Mouse (Mus musculus): ENCODE measurements around the gene Ttc19. TPM values are rescaled to one million over a fixed set of nuclear protein-coding genes. Genes with fewer than 3 reads are reported as not detected.

Gene Ttc19
- 16.7 and 21.0 TPM in 2 replicates for polyA plus RNA-seq (2014; fragmentation: Nextera tagmentation; extraction: Ambion mirVana)

DNA sequence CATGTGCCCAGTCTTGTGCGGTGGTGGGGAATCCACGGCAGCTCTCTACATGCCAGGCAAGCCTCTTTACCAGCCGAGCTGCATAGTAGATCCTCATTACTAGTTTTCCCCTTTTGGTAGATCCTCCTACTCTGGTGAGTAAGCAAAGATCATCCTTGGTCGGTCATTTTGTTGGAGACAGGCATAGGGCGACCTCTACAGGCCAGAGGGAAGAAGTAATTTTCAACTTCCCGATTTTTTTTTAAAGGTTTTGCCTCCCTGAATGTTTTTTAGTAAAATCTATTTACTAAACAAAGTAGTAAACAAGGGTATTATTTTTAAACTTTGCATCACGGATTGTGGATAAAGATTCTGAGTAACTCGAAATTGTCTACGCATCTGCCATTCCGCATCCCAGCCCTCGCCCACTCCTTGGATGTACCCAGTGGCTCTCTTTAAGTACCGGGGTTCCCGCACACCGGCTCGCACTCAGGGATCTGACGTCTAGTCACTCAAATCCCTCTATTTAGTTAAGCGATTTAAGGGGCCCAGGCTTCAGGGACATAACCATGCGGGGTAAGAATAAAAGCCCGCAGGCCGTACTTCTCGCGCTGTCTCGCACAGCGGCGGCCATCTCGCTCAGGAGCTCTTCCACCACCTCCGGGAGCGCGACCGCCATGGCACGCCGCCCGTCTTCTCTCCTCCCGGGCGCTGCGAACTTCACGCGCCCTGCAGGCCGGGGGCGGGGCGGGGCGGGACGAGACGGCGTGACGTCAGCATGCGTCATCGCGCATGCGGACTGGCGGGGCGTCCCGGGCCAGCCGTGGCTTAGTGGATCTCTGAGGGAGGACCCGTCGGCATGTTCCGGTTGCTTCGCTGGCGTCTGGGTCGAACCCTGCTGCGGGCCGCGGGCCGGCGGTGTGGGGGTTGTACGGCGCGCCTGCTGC lies at the start of gene Ttc19, which contains the start of gene Zswim7:
Gene Ttc19 (plus strand): TSS at position 799 of the 926 bp plus-strand sequence.
Gene Zswim7 (minus strand): TSS at position 701 of the 926 bp plus-strand sequence.
- under 1% methylated on average over 46 of the region's 68 CpGs for WGBS
- Histone ChIP-seq H3K4me1 (replicated peaks; ENCODE audit: control insufficient read depth, insufficient read depth, low read length) (no peaks in the 10 kb centered on the region; the same call in 1 of the 2 replicates), H3K4me3 (ENCODE audit: low read depth, low read length) (peak within 1 kb of the TSS; percentile 77), H3K9me3 (ENCODE audit: control insufficient read depth, low read length) (no peaks in the 10 kb centered on the region), H3K9ac (ENCODE audit: low read depth, low read length) (peak within 1 kb of the TSS; percentile 89), H3K4me2 (replicated peaks; ENCODE audit: low read depth, low read length) (peak within 1 kb of the TSS; percentile 72), H3K27me3 (ENCODE audit: control insufficient read depth, insufficient read depth, low read length) (no peaks in the 10 kb centered on the region), H3K27ac (ENCODE audit: low read depth, low read length) (peak within 1 kb of the TSS; percentile 77), H3K36me3 (ENCODE audit: control insufficient read depth, insufficient read depth, low read length) (no peaks in the 10 kb centered on the region)
- peak; percentile 95 for ATAC-seq (ENCODE audit: low FRiP score)
- peak; percentile 96 for DNase-seq (ENCODE audit: low spot score)

DNA sequence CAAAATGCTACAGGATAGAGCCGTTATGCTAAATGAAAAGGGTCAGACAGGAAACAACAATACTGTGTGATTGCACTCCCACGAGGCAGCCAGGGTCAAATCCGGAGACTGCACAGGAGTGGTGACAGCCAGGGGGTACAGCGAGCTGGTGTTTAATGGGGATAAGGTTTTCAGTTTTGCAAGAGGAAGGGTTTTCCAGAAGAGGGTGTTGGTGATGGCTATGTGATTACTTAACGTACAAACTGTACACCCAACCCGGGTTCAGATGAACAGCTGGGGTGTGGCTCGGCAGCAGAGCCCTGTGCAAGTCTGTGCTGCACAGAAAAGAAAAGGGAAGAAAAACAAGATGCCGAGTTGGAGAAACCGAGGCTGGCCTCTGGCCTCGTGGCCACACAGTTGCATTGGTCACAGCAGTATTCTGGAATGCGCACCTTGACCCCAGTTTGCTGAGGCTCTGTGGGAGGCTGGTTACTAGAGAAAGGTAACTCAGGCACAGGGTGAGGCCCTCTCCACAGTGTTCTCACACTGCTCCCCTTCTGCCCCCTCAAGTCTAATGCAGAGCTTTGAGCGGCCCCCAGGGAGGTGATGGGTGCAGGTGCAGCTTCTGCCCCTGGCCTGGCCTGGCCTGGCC lies 40.5 kb upstream of the Ttc19 start:
- H3K36me3 ChIP-seq (ENCODE audit: control insufficient read depth, insufficient read depth, low read length), result no peaks in the 10 kb centered on the region
- 80% methylated on average over 12 of the region's 12 CpGs for WGBS
- no peaks in the 10 kb centered on the region for H3K27me3 ChIP-seq (ENCODE audit: control insufficient read depth, insufficient read depth, low read length)
- no peak overlapping the region for H3K9ac ChIP-seq (ENCODE audit: low read depth, low read length)
- no peak overlapping the region for H3K4me3 ChIP-seq (ENCODE audit: low read depth, low read length)
- ATAC-seq (ENCODE audit: low FRiP score) (no peak), DNase-seq (ENCODE audit: low spot score) (no peak)
- H3K9me3 ChIP-seq (ENCODE audit: control insufficient read depth, low read length), result no peaks in the 10 kb centered on the region
- H3K4me2 ChIP-seq (replicated peaks; ENCODE audit: low read depth, low read length), result no peak overlapping the region
- no peak overlapping the region for H3K27ac ChIP-seq (ENCODE audit: low read depth, low read length)
- H3K4me1 ChIP-seq (replicated peaks; ENCODE audit: control insufficient read depth, insufficient read depth, low read length), result no peaks in the 10 kb centered on the region

DNA sequence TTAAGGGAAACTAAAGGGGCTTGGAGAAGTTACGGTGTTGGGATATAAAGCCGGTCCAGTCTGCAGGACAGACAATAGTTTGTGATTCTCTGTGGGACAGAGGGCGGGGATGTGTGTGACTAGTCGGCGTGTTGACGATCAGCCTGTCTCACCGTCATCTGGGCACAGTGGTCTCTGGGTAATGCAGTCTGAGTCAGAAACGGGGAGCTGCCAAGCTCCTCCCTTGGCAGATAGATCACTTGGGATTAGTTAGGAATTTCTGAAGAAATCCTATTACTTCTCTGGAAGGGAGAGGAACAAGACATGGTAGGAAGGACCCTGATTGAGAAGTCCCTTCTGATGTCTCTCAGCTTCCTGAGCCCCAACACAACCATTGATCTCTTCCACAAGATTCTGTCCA lies 37.4 kb upstream of the Ttc19 start:
- Histone ChIP-seq H3K4me3 (ENCODE audit: low read depth, low read length) (no peak overlapping the region), H3K36me3 (ENCODE audit: control insufficient read depth, insufficient read depth, low read length) (no peaks in the 10 kb centered on the region), H3K27me3 (ENCODE audit: control insufficient read depth, insufficient read depth, low read length) (peaks cover 5% of the 10 kb centered on the region), H3K4me2 (replicated peaks; ENCODE audit: low read depth, low read length) (no peak overlapping the region), H3K9me3 (ENCODE audit: control insufficient read depth, low read length) (no peaks in the 10 kb centered on the region), H3K9ac (ENCODE audit: low read depth, low read length) (no peak overlapping the region), H3K27ac (ENCODE audit: low read depth, low read length) (no peak overlapping the region), H3K4me1 (replicated peaks; ENCODE audit: control insufficient read depth, insufficient read depth, low read length) (no peaks in the 10 kb centered on the region; the same call in 1 of the 2 replicates)
- ATAC-seq (ENCODE audit: low FRiP score), result no peak
- 91% methylated on average over 8 of the region's 8 CpGs for whole genome bisulfite sequencing
- DNase-seq (ENCODE audit: low spot score), result no peak

DNA sequence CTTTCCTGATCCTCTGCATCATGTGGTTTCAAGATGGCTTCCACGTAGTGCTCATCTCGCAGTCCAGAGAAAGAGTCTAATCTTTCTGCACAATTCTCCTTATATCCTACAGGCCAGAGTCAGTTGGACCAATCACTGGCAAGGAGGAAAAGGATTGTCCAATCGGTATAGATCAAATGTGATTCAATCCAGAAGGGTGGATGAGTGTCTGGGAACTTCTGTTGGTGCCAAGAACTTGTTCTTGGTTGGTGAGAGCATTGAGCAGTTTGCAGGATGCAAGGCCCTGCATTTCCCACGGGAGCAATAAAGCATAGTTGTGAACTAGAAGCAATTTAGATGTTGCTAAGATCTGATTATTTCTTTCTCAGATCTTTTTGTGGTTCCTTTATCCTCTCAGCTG lies 36.8 kb upstream of the Ttc19 start:
- H3K27ac ChIP-seq (ENCODE audit: low read depth, low read length), result no peak overlapping the region
- H3K9me3 ChIP-seq (ENCODE audit: control insufficient read depth, low read length), result no peaks in the 10 kb centered on the region
- 93% methylated on average over 4 of the region's 4 CpGs for WGBS
- no peaks in the 10 kb centered on the region for H3K36me3 ChIP-seq (ENCODE audit: control insufficient read depth, insufficient read depth, low read length)
- no peak overlapping the region for H3K4me2 ChIP-seq (replicated peaks; ENCODE audit: low read depth, low read length)
- ATAC-seq (ENCODE audit: low FRiP score) (no peak), DNase-seq (ENCODE audit: low spot score) (no peak)
- no peak overlapping the region for H3K9ac ChIP-seq (ENCODE audit: low read depth, low read length)
- peaks cover 5% of the 10 kb centered on the region for H3K27me3 ChIP-seq (ENCODE audit: control insufficient read depth, insufficient read depth, low read length)
- H3K4me1 ChIP-seq (replicated peaks; ENCODE audit: control insufficient read depth, insufficient read depth, low read length), result peaks cover under 1% of the 10 kb centered on the region; the same call in 1 of the 2 replicates
- no peak overlapping the region for H3K4me3 ChIP-seq (ENCODE audit: low read depth, low read length)

DNA sequence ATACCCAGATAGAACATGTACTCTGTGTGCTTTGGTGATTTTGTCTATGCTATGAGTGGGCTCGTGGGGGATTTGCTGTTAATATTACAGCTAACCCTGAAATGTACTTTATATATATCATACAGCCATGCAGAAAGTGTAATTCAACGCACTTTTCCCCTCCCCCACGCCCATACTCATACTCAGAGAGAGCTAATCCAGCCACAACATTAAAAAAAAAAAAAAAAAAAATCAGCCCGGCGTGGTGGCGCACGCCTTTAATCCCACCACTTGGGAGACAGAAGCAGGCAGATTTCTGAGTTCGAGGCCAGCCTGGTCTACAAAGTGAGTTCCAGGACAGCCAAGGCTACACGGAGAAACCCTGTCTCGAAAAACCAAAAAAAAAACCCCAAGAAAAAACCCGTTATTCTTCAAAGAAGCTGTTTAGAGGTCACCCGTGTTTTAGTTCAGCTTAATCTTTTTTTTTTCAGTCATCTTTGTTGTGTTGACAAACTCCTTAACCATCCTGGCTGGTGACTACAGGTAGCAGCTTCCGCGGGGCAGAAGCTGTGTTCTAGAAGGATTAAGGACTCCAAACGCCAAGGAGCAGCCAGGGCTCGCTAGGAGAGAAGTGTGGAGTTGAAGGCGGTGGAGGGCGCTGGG lies 33.4 kb upstream of the Ttc19 start:
- Histone ChIP-seq H3K4me2 (replicated peaks; ENCODE audit: low read depth, low read length) (peak overlapping the region; percentile 100), H3K9me3 (ENCODE audit: control insufficient read depth, low read length) (no peaks in the 10 kb centered on the region), H3K4me1 (replicated peaks; ENCODE audit: control insufficient read depth, insufficient read depth, low read length) (peaks cover 8% of the 10 kb centered on the region; the same call in 1 of the 2 replicates), H3K27me3 (ENCODE audit: control insufficient read depth, insufficient read depth, low read length) (peaks cover 22% of the 10 kb centered on the region), H3K27ac (ENCODE audit: low read depth, low read length) (no peak overlapping the region), H3K9ac (ENCODE audit: low read depth, low read length) (peak overlapping the region; percentile 50; the same call in 1 of the 2 replicates), H3K4me3 (ENCODE audit: low read depth, low read length) (peak overlapping the region; percentile 60), H3K36me3 (ENCODE audit: control insufficient read depth, insufficient read depth, low read length) (no peaks in the 10 kb centered on the region)
- ATAC-seq (ENCODE audit: low FRiP score) (no peak), DNase-seq (ENCODE audit: low spot score) (no peak)
- 44% methylated on average over 18 of the region's 18 CpGs for WGBS

DNA sequence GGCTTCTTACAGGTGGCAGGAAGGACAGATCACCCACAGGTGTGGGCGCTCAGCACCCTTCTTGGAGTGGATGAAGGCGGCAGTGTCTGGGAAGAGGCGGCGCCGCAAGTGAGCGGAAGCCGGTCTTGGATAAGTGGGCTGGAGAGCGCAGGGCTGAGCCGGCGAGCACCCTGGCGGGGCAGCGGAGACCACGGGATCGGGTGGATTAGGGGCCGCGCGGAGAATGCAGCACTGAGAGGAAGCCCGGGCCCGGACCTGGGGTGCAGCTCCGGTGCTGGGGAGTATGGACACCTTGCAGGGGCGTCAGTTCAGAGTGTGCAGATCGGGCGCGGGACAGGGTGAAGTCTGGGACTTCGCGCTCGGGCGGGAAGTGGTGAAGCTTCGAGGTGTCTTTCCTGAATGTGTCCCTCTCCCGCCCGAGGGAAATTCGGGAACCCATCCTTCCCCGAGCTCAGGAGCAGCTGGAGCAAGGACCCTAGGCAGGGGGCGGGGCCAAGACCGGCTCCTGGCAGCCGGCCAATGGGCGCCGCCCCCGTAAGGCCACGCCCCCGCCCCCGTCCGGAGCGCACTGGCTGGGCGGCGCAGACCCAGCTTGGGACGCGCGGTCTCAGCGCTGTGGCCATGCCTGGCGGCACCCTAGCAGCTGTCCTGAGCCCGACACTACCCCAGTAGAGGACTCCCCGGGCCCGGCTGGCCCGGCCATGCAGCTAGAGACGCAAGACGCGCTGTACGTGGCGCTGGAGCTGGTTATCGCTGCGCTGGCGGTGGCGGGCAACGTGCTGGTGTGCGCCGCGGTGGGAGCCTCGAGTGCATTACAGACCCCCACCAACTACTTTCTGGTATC lies 32.6 kb upstream of the Ttc19 start, which contains the start of gene Adora2b:
Gene Adora2b (plus strand): TSS at position 584 of the 844 bp plus-strand sequence.
- H3K27ac ChIP-seq (ENCODE audit: low read depth, low read length), result no peak within 1 kb of the TSS

DNA sequence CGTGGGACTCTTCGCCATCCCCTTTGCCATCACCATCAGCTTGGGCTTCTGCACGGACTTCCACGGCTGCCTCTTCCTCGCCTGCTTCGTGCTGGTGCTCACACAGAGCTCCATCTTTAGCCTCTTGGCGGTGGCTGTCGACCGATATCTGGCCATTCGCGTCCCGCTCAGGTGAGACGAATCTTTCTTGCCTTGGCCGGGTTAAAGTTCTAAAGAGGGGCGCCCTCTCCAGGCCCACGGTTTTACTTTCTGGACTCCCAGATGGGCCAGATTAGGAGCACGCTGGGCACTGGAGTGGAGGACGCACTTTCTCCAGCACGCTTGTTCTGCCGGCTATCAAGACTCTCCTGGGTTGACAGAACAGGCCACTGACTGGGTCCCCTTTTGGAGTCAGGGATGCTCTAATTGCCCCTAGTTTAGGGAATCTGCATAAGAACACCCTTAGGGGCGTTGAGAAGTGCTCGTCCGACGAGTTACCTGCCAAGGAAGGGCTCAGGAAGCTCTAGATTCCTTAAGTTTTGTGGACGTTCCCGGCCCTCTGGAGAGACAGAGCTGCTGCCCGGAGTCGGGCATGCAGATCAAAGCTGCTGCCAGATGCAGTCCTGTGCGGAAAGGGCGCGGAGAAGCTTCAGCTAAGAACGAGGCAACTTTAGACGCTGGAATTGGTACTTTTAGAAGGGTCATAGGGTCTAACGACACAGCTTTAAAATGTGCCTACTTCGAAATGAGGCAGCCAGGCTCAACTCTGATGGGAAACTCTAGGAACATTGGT lies 31.8 kb upstream of the Ttc19 start:
- ATAC-seq (ENCODE audit: low FRiP score), result peak; percentile 8; the same call in 1 of the 2 replicates
- DNase-seq (ENCODE audit: low spot score), result no peak
- 3% methylated on average over 35 of the region's 35 CpGs for WGBS
- H3K9me3 ChIP-seq (ENCODE audit: control insufficient read depth, low read length), result no peaks in the 10 kb centered on the region
- no peak overlapping the region for H3K27ac ChIP-seq (ENCODE audit: low read depth, low read length)
- H3K9ac ChIP-seq (ENCODE audit: low read depth, low read length), result peak overlapping the region; percentile 44; the same call in 1 of the 2 replicates
- peaks cover 8% of the 10 kb centered on the region; the same call in 1 of the 2 replicates for H3K4me1 ChIP-seq (replicated peaks; ENCODE audit: control insufficient read depth, insufficient read depth, low read length)
- H3K4me2 ChIP-seq (replicated peaks; ENCODE audit: low read depth, low read length), result peak overlapping the region; percentile 100
- H3K36me3 ChIP-seq (ENCODE audit: control insufficient read depth, insufficient read depth, low read length), result no peaks in the 10 kb centered on the region
- H3K27me3 ChIP-seq (ENCODE audit: control insufficient read depth, insufficient read depth, low read length), result peaks cover 22% of the 10 kb centered on the region
- H3K4me3 ChIP-seq (ENCODE audit: low read depth, low read length), result peak overlapping the region; percentile 60

More for the DNA sequence above, 32.6 kb upstream of the Ttc19 start, which contains the start of gene Adora2b:
- WGBS, result under 1% methylated on average over 69 of the region's 69 CpGs
- Histone ChIP-seq H3K4me2 (replicated peaks; ENCODE audit: low read depth, low read length) (peak within 1 kb of the TSS; percentile 100), H3K36me3 (ENCODE audit: control insufficient read depth, insufficient read depth, low read length) (no peaks in the 10 kb centered on the region), H3K4me3 (ENCODE audit: low read depth, low read length) (peak within 1 kb of the TSS; percentile 60), H3K4me1 (replicated peaks; ENCODE audit: control insufficient read depth, insufficient read depth, low read length) (peaks cover 8% of the 10 kb centered on the region; the same call in 1 of the 2 replicates), H3K9me3 (ENCODE audit: control insufficient read depth, low read length) (no peaks in the 10 kb centered on the region), H3K27me3 (ENCODE audit: control insufficient read depth, insufficient read depth, low read length) (peaks cover 22% of the 10 kb centered on the region), H3K9ac (ENCODE audit: low read depth, low read length) (peak within 1 kb of the TSS; percentile 50; the same call in 1 of the 2 replicates)
- ATAC-seq (ENCODE audit: low FRiP score), result peak; percentile 96
- DNase-seq (ENCODE audit: low spot score), result peak; percentile 97
